Mouse (Mus musculus): ENCODE data around the gene Clmp.

DNA sequence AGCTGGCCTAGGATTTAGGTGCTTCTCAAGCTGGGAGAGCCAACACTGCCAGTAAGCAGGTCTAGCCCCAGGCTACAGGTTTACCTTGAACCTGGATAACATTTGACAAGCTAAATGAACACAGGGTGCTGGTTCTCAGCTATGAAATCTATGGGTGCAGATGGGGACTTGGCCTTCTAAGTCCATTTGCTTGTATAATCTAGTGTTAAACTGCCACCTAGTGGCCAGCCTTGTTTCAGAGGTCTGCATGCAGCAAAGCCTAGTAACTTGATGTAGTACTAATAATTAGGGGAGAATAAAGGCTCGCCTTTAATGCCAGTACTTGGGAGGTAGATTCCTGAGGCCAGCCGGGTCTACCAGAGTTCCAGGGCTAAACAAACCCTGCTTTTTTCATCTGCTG, 119.5 kb downstream of the Clmp start:
- peak; percentile 24; the same call in 1 of the 2 replicates for TF ChIP-seq CTCF (IDR thresholded peaks at IDR 0.05; ENCODE audit: extremely low read depth, insufficient read depth, insufficient read length, insufficient replicate concordance)
- TF ChIP-seq POLR2A (IDR thresholded peaks at IDR 0.05; ENCODE audit: low read depth, low read length): no peak
